Mouse (Mus musculus) forebrain, postnatal 0 days (tissue): Measurements from ENCODE around the gene 1700016C15Rik. TPM values are rescaled to one million over a fixed set of nuclear protein-coding genes. Genes with fewer than 3 reads are reported as not detected.

ENCODE experiments used
- ATAC-seq: fragments of 200-750 bp; cut with Nextera tagmentation; 2 replicates; pipeline ENCODE4 v1.8.0; 2017; ENCODE audit warnings: mild to moderate bottlenecking, moderate library complexity
- DNase-seq: peaks from one replicate; pipeline ENCODE4 v3.0.0-alpha.2; 2015
- H3K27ac ChIP-seq: fragments of 300-500 bp; sonication (generic); 2 replicates; pipeline ENCODE4 v1.5.1; 2014; ENCODE audit warnings: low read depth, mild to moderate bottlenecking, antibody characterized with exemption, low read length, moderate library complexity, mixed read lengths
- H3K27me3 ChIP-seq: fragments of 300-500 bp; sonication (generic); 2 replicates; pipeline ENCODE4 v1.6.1; 2014; ENCODE audit warnings: mild to moderate bottlenecking, low read length, mixed read lengths; ENCODE audit not compliant: insufficient read depth
- H3K36me3 ChIP-seq: fragments of 300-500 bp; sonication (generic); 2 replicates; pipeline ENCODE4 v1.6.1; 2014; ENCODE audit warnings: mild to moderate bottlenecking, moderate library complexity; ENCODE audit not compliant: insufficient read depth
- H3K4me1 ChIP-seq: fragments of 300-500 bp; sonication (generic); 2 replicates; pipeline ENCODE4 v1.6.1; 2014; ENCODE audit warnings: antibody characterized with exemption; ENCODE audit not compliant: insufficient read depth
- H3K4me2 ChIP-seq: fragments of 300-500 bp; sonication (generic); 2 replicates; pipeline ENCODE4 v1.6.1; 2014; ENCODE audit warnings: low read depth, mild to moderate bottlenecking, moderate library complexity
- H3K4me3 ChIP-seq: fragments of 300-500 bp; sonication (generic); 2 replicates; pipeline ENCODE4 v1.5.1; 2014; ENCODE audit warnings: low read depth, low read length, mixed read lengths
- H3K9ac ChIP-seq: fragments of 300-500 bp; sonication (generic); 2 replicates; pipeline ENCODE4 v1.6.1; 2014; ENCODE audit warnings: mild to moderate bottlenecking
- H3K9me3 ChIP-seq: fragments of 300-500 bp; sonication (generic); 2 replicates; pipeline ENCODE4 v1.6.1; 2016; ENCODE audit warnings: low read length
- CTCF ChIP-seq: sonication (generic); IDR thresholded peaks from 2 replicates; pipeline ENCODE4 v1.5.1; 2016; ENCODE audit warnings: antibody characterized with exemption, control low read depth, low read depth
- WGBS: fragments of 180-500 bp; shearing (Covaris S2); extraction: QIAGEN DNeasy Blood & Tissue Kit; methylation state at CpG from one replicate; pipeline ENCODE4 v1.1.7; 2014; 5-methylcytosine and 5-hydroxymethylcytosine counted together
- polyA plus RNA-seq: library from polyadenylated mRNA; unstranded; fragments of >200 nt; fragmentation: Nextera tagmentation; extraction: Ambion mirVana; gene quantifications from 2 replicates; pipeline ENCODE4 v1.2.1, GENCODE M21; 2015
- total RNA-seq: library from RNA; depleted of rRNA; stranded (reverse); fragments of >200 nt; gene quantifications from 2 replicates; pipeline ENCODE4 v1.2.3, GENCODE M21; 2014

Gene 1700016C15Rik
- total and polyA plus RNA-seq, 2 experiments from 2014 or later, result 0.21 TPM; not detected in 1

DNA sequence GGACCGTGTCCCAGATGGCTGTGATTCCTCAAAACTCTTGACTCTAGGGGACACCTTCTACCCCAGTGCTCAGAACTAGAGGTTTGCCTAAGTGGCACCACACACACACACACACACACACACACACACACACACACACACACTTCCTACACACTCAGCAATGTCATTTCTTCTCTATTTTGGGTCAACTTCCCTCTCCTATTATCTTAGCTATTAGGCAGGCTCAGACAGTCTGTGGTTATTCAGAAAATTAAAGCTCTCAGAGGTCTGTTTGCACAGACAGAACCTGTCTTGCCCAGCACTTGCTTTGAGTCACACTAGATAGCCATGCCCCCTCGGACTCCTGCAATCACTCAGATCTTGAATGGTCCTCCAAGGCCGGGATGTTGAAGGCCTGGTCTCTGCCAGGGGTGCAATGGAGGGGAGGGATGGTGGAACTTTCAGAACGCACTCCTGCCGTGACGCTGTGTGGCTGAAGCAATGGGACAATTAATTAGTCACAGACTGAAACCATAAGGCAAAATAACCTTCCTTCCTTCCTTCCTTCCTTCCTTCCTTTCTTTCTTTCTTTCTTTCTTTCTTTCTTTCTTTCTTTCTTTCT lies 8.0 kb downstream of the 1700016C15Rik start:
- Histone ChIP-seq H3K9ac (no peak overlapping the region), H3K27ac (no peak overlapping the region), H3K36me3 (no peaks in the 10 kb centered on the region), H3K4me1 (no peaks in the 10 kb centered on the region), H3K4me2 (no peak overlapping the region), H3K9me3 (no peaks in the 10 kb centered on the region), H3K27me3 (no peaks in the 10 kb centered on the region), H3K4me3 (no peak overlapping the region)
- no peak for TF ChIP-seq CTCF
- 71% methylated on average over 6 of the region's 6 CpGs for WGBS
- no peak for DNase-seq
- ATAC-seq, result no peak

DNA sequence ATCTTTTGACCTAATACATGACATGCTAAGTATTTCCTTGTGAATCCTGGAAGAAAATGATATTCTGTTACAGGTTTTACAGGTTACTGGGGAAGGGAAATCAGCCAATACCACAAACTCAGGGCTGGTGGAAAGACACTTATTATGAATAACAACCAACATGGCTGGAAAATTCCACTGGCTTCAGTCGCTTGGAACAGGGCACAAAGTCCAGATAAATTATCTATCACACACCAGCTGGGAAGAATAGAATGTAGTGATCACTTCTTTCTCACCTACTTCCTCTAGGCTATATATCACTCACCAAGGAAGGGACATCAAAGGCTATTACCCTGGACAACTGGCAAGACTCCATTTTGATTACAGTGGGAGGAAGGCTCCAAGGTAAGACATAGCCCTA lies 11.1 kb downstream of the 1700016C15Rik start:
- no peak for ATAC-seq
- Histone ChIP-seq H3K9me3 (no peaks in the 10 kb centered on the region), H3K27ac (no peak overlapping the region), H3K36me3 (no peaks in the 10 kb centered on the region), H3K27me3 (no peaks in the 10 kb centered on the region), H3K4me2 (no peak overlapping the region), H3K4me1 (no peaks in the 10 kb centered on the region), H3K4me3 (no peak overlapping the region), H3K9ac (no peak overlapping the region)
- WGBS, result 81% methylated on average over 1 of the region's 1 CpGs
- TF ChIP-seq CTCF, result no peak
- no peak for DNase-seq

DNA sequence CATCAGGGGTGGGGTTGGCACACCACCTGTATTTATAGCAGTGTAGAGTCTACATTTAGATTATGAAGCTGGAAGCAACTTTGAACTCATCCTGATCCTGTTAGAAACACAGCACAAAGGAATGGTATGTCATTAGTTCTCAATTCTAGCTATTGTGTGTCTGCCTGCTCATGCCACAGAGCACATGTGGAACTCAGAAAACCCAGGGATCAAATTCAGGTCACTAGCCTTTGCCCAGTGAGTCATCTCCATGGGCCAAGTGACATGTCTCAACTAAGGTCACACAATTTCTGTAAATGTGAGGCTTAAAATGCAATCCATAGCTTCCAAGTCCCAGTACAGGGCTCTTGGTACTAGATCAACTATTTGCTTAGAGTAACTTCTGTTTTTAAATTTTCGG lies 12.5 kb downstream of the 1700016C15Rik start:
- H3K4me1 ChIP-seq, result no peaks in the 10 kb centered on the region
- no peaks in the 10 kb centered on the region for H3K27me3 ChIP-seq
- no peak for ATAC-seq
- no peak overlapping the region for H3K4me3 ChIP-seq
- H3K9ac ChIP-seq, result no peak overlapping the region
- 80% methylated on average over 1 of the region's 1 CpGs for WGBS
- no peak overlapping the region for H3K27ac ChIP-seq
- TF ChIP-seq CTCF, result no peak
- H3K4me2 ChIP-seq, result no peak overlapping the region
- DNase-seq, result no peak
- H3K36me3 ChIP-seq, result no peaks in the 10 kb centered on the region
- H3K9me3 ChIP-seq, result no peaks in the 10 kb centered on the region

DNA sequence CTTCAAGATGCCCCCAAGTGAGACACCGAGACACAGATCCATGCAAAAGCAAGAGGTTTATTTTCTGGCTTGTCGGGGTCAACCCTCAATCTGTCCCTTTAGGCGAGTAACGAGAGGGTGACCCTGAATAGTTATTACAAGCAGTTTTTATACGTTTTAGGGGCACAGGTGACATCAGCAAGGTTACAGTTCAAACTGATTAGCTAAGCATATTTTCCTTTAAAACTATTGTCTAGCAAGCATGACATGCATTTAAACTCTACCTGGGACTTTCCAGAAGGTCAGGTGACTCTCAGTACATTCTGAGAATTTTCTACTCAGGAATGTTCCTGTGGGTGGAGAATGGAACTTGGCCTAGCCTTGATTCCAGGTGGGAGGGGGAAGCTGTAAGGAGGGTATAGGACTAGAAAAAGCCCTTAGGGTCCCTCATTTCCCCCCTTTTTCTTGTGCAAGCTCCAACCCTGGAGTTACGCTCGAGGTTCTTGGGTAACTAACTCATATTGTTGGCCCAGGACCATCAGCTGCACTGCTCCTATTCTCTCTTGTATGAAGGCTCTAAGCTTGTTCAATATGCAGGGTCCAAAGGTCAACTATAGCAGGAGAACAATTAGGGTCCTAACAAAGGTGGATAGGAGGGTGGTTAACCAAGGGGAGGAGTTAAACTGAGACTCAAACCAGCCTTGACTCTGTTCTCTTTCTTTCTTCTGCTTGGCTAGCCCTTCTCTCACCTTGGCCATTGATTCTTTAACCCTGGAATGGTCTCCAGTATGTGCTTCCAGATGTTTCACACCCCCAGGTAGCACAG lies 15.1 kb downstream of the 1700016C15Rik start:
- no peak for ATAC-seq
- H3K27ac ChIP-seq, result no peak overlapping the region
- no peaks in the 10 kb centered on the region for H3K27me3 ChIP-seq

GRCm38 (mm10) chr1:177747869-177748540 lies 18.4 kb downstream of the 1700016C15Rik start:
- no peaks in the 10 kb centered on the region for H3K27me3 ChIP-seq
- no peak overlapping the region for H3K27ac ChIP-seq
- 97% methylated on average over 6 of the region's 6 CpGs for WGBS
- no peak overlapping the region for H3K9ac ChIP-seq
- no peak overlapping the region for H3K4me2 ChIP-seq
- no peak overlapping the region for H3K4me3 ChIP-seq
- no peaks in the 10 kb centered on the region for H3K36me3 ChIP-seq
- no peaks in the 10 kb centered on the region for H3K4me1 ChIP-seq
- ATAC-seq, result no peak
- no peak for TF ChIP-seq CTCF
- no peak for DNase-seq
- 0 out of 2 replicates have a peak, but pooled peaks cover 4% of the 10 kb centered on the region for H3K9me3 ChIP-seq

More for the DNA sequence above, 15.1 kb downstream of the 1700016C15Rik start:
- Histone ChIP-seq H3K4me2 (no peak overlapping the region), H3K9ac (no peak overlapping the region), H3K4me1 (no peaks in the 10 kb centered on the region), H3K4me3 (no peak overlapping the region), H3K9me3 (0 out of 2 replicates have a peak, but pooled peaks cover 4% of the 10 kb centered on the region), H3K36me3 (no peaks in the 10 kb centered on the region)
- no peak for DNase-seq
- no peak for TF ChIP-seq CTCF
- WGBS, result 79% methylated on average over 7 of the region's 7 CpGs

DNA sequence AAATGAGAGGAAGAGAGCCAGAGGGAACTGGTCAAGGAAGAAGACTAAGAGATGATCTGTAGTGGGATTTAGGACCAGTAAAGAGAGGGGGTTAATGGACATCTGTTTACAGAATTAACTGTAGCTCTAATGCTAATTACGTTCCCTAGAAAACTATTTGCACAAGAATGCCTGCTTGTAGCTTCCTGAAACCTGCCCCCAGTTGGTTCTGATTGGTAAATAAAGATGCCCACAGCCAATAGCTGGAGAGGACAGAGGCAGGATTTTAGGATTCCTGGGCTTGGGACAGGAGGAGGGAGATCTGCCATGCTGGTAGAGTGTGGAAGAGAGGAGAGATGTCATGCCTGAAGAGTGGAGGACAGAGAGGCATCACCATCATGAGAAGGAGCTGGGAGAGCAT lies 23.9 kb downstream of the 1700016C15Rik start:
- Histone ChIP-seq H3K4me2 (no peak overlapping the region), H3K9ac (no peak overlapping the region), H3K36me3 (no peaks in the 10 kb centered on the region), H3K27ac (no peak overlapping the region), H3K27me3 (no peaks in the 10 kb centered on the region), H3K4me3 (no peak overlapping the region), H3K4me1 (no peaks in the 10 kb centered on the region), H3K9me3 (0 out of 2 replicates have a peak, but pooled peaks cover 4% of the 10 kb centered on the region)
- TF ChIP-seq CTCF, result no peak
- WGBS, result 35% methylated on average over 1 of the region's 1 CpGs
- ATAC-seq (no peak), DNase-seq (no peak)

GRCm38 (mm10) chr1:177757249-177757648 lies 27.6 kb downstream of the 1700016C15Rik start:
- H3K4me2 ChIP-seq, result no peak overlapping the region
- H3K9me3 ChIP-seq, result no peaks in the 10 kb centered on the region
- no peaks in the 10 kb centered on the region for H3K4me1 ChIP-seq
- ATAC-seq, result no peak
- no peaks in the 10 kb centered on the region for H3K27me3 ChIP-seq
- H3K36me3 ChIP-seq, result no peaks in the 10 kb centered on the region
- H3K9ac ChIP-seq, result no peak overlapping the region
- H3K4me3 ChIP-seq, result no peak overlapping the region
- DNase-seq, result no peak
- H3K27ac ChIP-seq, result no peak overlapping the region
- 90% methylated on average over 5 of the region's 5 CpGs for WGBS
- TF ChIP-seq CTCF, result no peak
